14 mouse cellular contexts compared by ENCODE assay signal in the genomic region with DNA sequence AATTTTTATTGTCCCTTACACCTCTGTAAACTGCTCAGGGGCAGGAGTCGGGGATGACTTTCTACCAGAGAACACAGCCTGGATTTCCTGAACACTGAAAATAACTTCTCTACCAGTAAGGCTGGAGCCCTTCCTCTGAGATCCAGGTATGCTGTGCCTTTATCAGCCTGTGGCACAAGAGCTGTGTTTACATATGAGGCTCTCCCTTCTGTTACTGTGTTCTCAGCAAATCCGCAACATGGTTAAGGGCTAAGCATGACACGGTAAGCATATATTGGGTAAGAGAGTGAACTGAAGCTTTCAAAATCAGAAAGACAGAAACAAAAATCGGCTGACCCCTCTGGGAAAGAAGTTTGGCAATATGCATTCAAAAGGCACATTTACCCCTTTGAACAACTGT.
"Had no signal": no experiment of that assay in that cellular context is flagged by ENCODE, and none has a peak within 500 bp of the region (broad histone marks: within the 10 kb centered on the region; RNA-seq: fewer than 3 reads in every experiment).

No protein-coding gene starts in this region.

- H3K9ac ChIP-seq: limb, embryonic 13.5 days; neural tube, embryonic 15.5 days had no signal

- H3K27me3 ChIP-seq: limb, embryonic 13.5 days; neural tube, embryonic 15.5 days had no signal

- ATAC-seq: inflammation-experienced regulatory T-cells, adult 6 months had no signal

- H3K4me1 ChIP-seq: limb, embryonic 13.5 days; neural tube, embryonic 15.5 days had no signal

- H3K4me3 ChIP-seq: limb, embryonic 13.5 days; midbrain, embryonic 10.5 days; myocyte; neural tube, embryonic 15.5 days had no signal

- H3K4me2 ChIP-seq: limb, embryonic 13.5 days; neural tube, embryonic 15.5 days had no signal

- DNase-seq: kidney, adult 18-20 months; kidney, postnatal 10 days; kidney, postnatal 4 days; lung, adult 2 months; lung, postnatal 10 days; lung, postnatal 4 days; midbrain, embryonic 14.5 days; thymus, adult 2 months; thymus, postnatal 25 days had no signal

- H3K36me3 ChIP-seq: midbrain, embryonic 10.5 days; neural tube, embryonic 15.5 days had no signal

- H3K9me3 ChIP-seq: limb, embryonic 13.5 days; midbrain, embryonic 10.5 days; neural tube, embryonic 15.5 days had no signal

- H3K27ac ChIP-seq: limb, embryonic 13.5 days; midbrain, embryonic 10.5 days; neural tube, embryonic 15.5 days had no signal
